Mouse (Mus musculus): ENCODE measurements at regions not wholly inside any gene's neighbourhood (a gene's known extent, or its start where the extent isn't known, plus 50 kb on each side); places are given as distances from the start of the nearest gene placed in this dataset.

GRCm38 (mm10) chr3:41493472-41493871, 62.1 kb upstream of the Jade1 start:
- Histone ChIP-seq H3K4me1 (ENCODE audit: control insufficient read depth, insufficient read depth, low read length) (no peaks in the 10 kb centered on the region; the same call in 1 of the 2 replicates), H3K4me3 (replicated peaks; ENCODE audit: extremely low read depth, low read depth, low read length) (no peak overlapping the region)
- 95% methylated on average over 7 of the region's 7 CpGs for WGBS
- DNase-seq = no peak
- TF ChIP-seq CTCF (IDR thresholded peaks at IDR 0.05; ENCODE audit: insufficient read depth, low read length) (no peak), POLR2A (IDR thresholded peaks at IDR 0.05; ENCODE audit: borderline replicate concordance, extremely low read depth, low read depth, low read length) (no peak)

- no peak for DNase-seq
- Histone ChIP-seq H3K4me1 (ENCODE audit: control insufficient read depth, insufficient read depth, low read length) (no peaks in the 10 kb centered on the region; the same call in 1 of the 2 replicates), H3K4me3 (replicated peaks; ENCODE audit: extremely low read depth, low read depth, low read length) (no peak overlapping the region)
- WGBS = 76% methylated on average over 13 of the region's 13 CpGs
- no peak for TF ChIP-seq CTCF (IDR thresholded peaks at IDR 0.05; ENCODE audit: insufficient read depth, low read length)
- no peak for TF ChIP-seq POLR2A (IDR thresholded peaks at IDR 0.05; ENCODE audit: borderline replicate concordance, extremely low read depth, low read depth, low read length)
Measured at GRCm38 (mm10) chr3:41492727-41493392, 62.7 kb upstream of the Jade1 start.

- Histone ChIP-seq H3K4me3 (replicated peaks; ENCODE audit: extremely low read depth, low read depth, low read length) (no peak overlapping the region), H3K4me1 (ENCODE audit: control insufficient read depth, insufficient read depth, low read length) (no peaks in the 10 kb centered on the region; the same call in 1 of the 2 replicates)
- TF ChIP-seq POLR2A (IDR thresholded peaks at IDR 0.05; ENCODE audit: borderline replicate concordance, extremely low read depth, low read depth, low read length) (no peak), CTCF (IDR thresholded peaks at IDR 0.05; ENCODE audit: insufficient read depth, low read length) (no peak)
- peak; percentile 28 for DNase-seq
- WGBS = 64% methylated on average over 3 of the region's 3 CpGs
Measured at GRCm38 (mm10) chr3:41492031-41492726, 63.4 kb upstream of the Jade1 start.

- no peak for DNase-seq
- Histone ChIP-seq H3K4me1 (ENCODE audit: control insufficient read depth, insufficient read depth, low read length) (no peaks in the 10 kb centered on the region), H3K4me3 (replicated peaks; ENCODE audit: extremely low read depth, low read depth, low read length) (no peak overlapping the region)
- no peak for TF ChIP-seq POLR2A (IDR thresholded peaks at IDR 0.05; ENCODE audit: borderline replicate concordance, extremely low read depth, low read depth, low read length)
- TF ChIP-seq CTCF (IDR thresholded peaks at IDR 0.05; ENCODE audit: insufficient read depth, low read length) = no peak
- 83% methylated on average over 4 of the region's 4 CpGs for WGBS
Measured at GRCm38 (mm10) chr3:41491185-41491584, 64.3 kb upstream of the Jade1 start.

- DNase-seq = no peak
- Histone ChIP-seq H3K4me1 (ENCODE audit: control insufficient read depth, insufficient read depth, low read length) (no peaks in the 10 kb centered on the region), H3K4me3 (replicated peaks; ENCODE audit: extremely low read depth, low read depth, low read length) (no peak overlapping the region)
- no peak for TF ChIP-seq POLR2A (IDR thresholded peaks at IDR 0.05; ENCODE audit: borderline replicate concordance, extremely low read depth, low read depth, low read length)
- no peak for TF ChIP-seq CTCF (IDR thresholded peaks at IDR 0.05; ENCODE audit: insufficient read depth, low read length)
Measured at GRCm38 (mm10) chr3:41489998-41490397, 65.5 kb upstream of the Jade1 start.

GRCm38 (mm10) chr3:41489571-41489970, 66.0 kb upstream of the Jade1 start:
- 59% methylated on average over 3 of the region's 3 CpGs for WGBS
- peak; percentile 35 for DNase-seq
- TF ChIP-seq CTCF (IDR thresholded peaks at IDR 0.05; ENCODE audit: insufficient read depth, low read length) (no peak), POLR2A (IDR thresholded peaks at IDR 0.05; ENCODE audit: borderline replicate concordance, extremely low read depth, low read depth, low read length) (no peak)

GRCm38 (mm10) chr3:41488229-41488774, 67.2 kb upstream of the Jade1 start:
- TF ChIP-seq POLR2A (IDR thresholded peaks at IDR 0.05; ENCODE audit: borderline replicate concordance, extremely low read depth, low read depth, low read length) = no peak
- TF ChIP-seq CTCF (IDR thresholded peaks at IDR 0.05; ENCODE audit: insufficient read depth, low read length) = no peak
- WGBS = 26% methylated on average over 1 of the region's 1 CpGs
- DNase-seq = no peak
- Histone ChIP-seq H3K4me1 (ENCODE audit: control insufficient read depth, insufficient read depth, low read length) (no peaks in the 10 kb centered on the region), H3K4me3 (replicated peaks; ENCODE audit: extremely low read depth, low read depth, low read length) (no peak overlapping the region)

More at GRCm38 (mm10) chr3:41489571-41489970, 66.0 kb upstream of the Jade1 start:
- no peaks in the 10 kb centered on the region for H3K4me1 ChIP-seq (ENCODE audit: control insufficient read depth, insufficient read depth, low read length)
- no peak overlapping the region for H3K4me3 ChIP-seq (replicated peaks; ENCODE audit: extremely low read depth, low read depth, low read length)

GRCm38 (mm10) chr3:41484920-41485319, 70.6 kb upstream of the Jade1 start:
- DNase-seq = no peak
- TF ChIP-seq CTCF (IDR thresholded peaks at IDR 0.05; ENCODE audit: insufficient read depth, low read length) = no peak
- TF ChIP-seq POLR2A (IDR thresholded peaks at IDR 0.05; ENCODE audit: borderline replicate concordance, extremely low read depth, low read depth, low read length) = no peak
- no peaks in the 10 kb centered on the region; the same call in 1 of the 2 replicates for H3K4me1 ChIP-seq (ENCODE audit: control insufficient read depth, insufficient read depth, low read length)
- 83% methylated on average over 9 of the region's 9 CpGs for WGBS
- H3K4me3 ChIP-seq (replicated peaks; ENCODE audit: extremely low read depth, low read depth, low read length) = no peak overlapping the region

- no peak for DNase-seq
- TF ChIP-seq CTCF (IDR thresholded peaks at IDR 0.05; ENCODE audit: insufficient read depth, low read length) = no peak
- no peak for TF ChIP-seq POLR2A (IDR thresholded peaks at IDR 0.05; ENCODE audit: borderline replicate concordance, extremely low read depth, low read depth, low read length)
- 27% methylated on average over 3 of the region's 3 CpGs for WGBS
- H3K4me3 ChIP-seq (replicated peaks; ENCODE audit: extremely low read depth, low read depth, low read length) = no peak overlapping the region
- no peaks in the 10 kb centered on the region; the same call in 1 of the 2 replicates for H3K4me1 ChIP-seq (ENCODE audit: control insufficient read depth, insufficient read depth, low read length)
Measured at GRCm38 (mm10) chr3:41483582-41483981, 71.9 kb upstream of the Jade1 start.
